In genomic region chr4:134455310-134455709, GRCm38 (mm10) we compare ENCODE assay signal across 13 mouse cellular contexts. TPM values are rescaled to one million over a fixed set of nuclear protein-coding genes. Genes with fewer than 3 reads are reported as not detected.
DNase-seq lines count a peak whose midpoint lies in the region; ATAC-seq and TF ChIP-seq lines count a peak whose summit lies in the region.
"Had no signal": no experiment of that assay in that cellular context is flagged by ENCODE, and none has a peak within 500 bp of the region (broad histone marks: within the 10 kb centered on the region; RNA-seq: fewer than 3 reads in every experiment).

No protein-coding gene starts in this region.

- intact Hi-C loops in heart, postnatal 10 days (cut with DNase I), result no loop called here

- H3K4me1 ChIP-seq in heart, embryonic 16.5 days (ENCODE audit: control insufficient read depth, insufficient read depth, low read length), result peaks cover 13% of the 10 kb centered on the region; the same call in 1 of the 2 replicates
- H3K4me1 ChIP-seq in intestine, postnatal 0 days (replicated peaks; ENCODE audit: control insufficient read depth, insufficient read depth, low read length), result 0 out of 2 replicates have a peak, but pooled peaks cover 3% of the 10 kb centered on the region
- peaks cover 28% of the 10 kb centered on the region for H3K4me1 ChIP-seq in limb, embryonic 10.5 days

- no peak for DNase-seq in heart, postnatal 10 days
- no peak for DNase-seq in limb, embryonic 10.5 days (ENCODE audit: low spot score)
- DNase-seq in naive thymus-derived CD4-positive, alpha-beta T cell, adult 2 months (ENCODE audit: low read depth), result peak; percentile 53
- DNase-seq in left cerebral cortex, adult 11 months (ENCODE audit: low spot score), result no peak
- DNase-seq in ovary, adult 18-20 months (ENCODE audit: low spot score), result no peak
- no peak for DNase-seq in adrenal gland, postnatal 36 days
- DNase-seq: cerebellum, postnatal 10 days; gastrocnemius, adult 2 months; retina, postnatal 1 day had no signal

- H3K36me3 ChIP-seq in heart, embryonic 16.5 days (ENCODE audit: control insufficient read depth, insufficient read depth), result no peaks in the 10 kb centered on the region
- H3K36me3 ChIP-seq in intestine, postnatal 0 days (ENCODE audit: control insufficient read depth, insufficient read depth), result no peaks in the 10 kb centered on the region
- H3K36me3 ChIP-seq in limb, embryonic 10.5 days, result no peaks in the 10 kb centered on the region
- H3K36me3 ChIP-seq: limb, embryonic 15.5 days had no signal

- H3K27ac ChIP-seq in heart, embryonic 16.5 days (ENCODE audit: low read length), result no peak overlapping the region
- no peak overlapping the region for H3K27ac ChIP-seq in intestine, postnatal 0 days (ENCODE audit: low read depth, low read length)
- 0 out of 2 replicates have a peak overlapping the region, but pooled peaks have one; percentile 25 for H3K27ac ChIP-seq in limb, embryonic 10.5 days
- H3K27ac ChIP-seq: gastrocnemius, adult 2 months; limb, embryonic 15.5 days had no signal

- 0 out of 2 replicates have a peak, but pooled peaks have one; percentile 37 for ATAC-seq in heart, embryonic 16.5 days (replicated peaks; ENCODE audit: extremely low read depth, insufficient read depth, low FRiP score)
- peak; percentile 31; the same call in 1 of the 2 replicates for ATAC-seq in intestine, postnatal 0 days
- ATAC-seq: CD4-positive, CD25-positive, alpha-beta regulatory T cell, adult 4 months had no signal

- no peak overlapping the region for H3K4me2 ChIP-seq in heart, embryonic 16.5 days (ENCODE audit: low read depth, low read length)
- peak overlapping the region; percentile 21; the same call in 1 of the 2 replicates for H3K4me2 ChIP-seq in intestine, postnatal 0 days (replicated peaks; ENCODE audit: low read depth)
- H3K4me2 ChIP-seq: limb, embryonic 15.5 days had no signal

- peaks cover 7% of the 10 kb centered on the region; the same call in 1 of the 2 replicates for H3K27me3 ChIP-seq in heart, embryonic 16.5 days (ENCODE audit: control insufficient read depth, insufficient read depth, low read length)
- H3K27me3 ChIP-seq in intestine, postnatal 0 days (replicated peaks; ENCODE audit: control insufficient read depth, insufficient read depth, low read length), result peaks cover 10% of the 10 kb centered on the region; the same call in 1 of the 2 replicates
- H3K27me3 ChIP-seq in limb, embryonic 10.5 days (ENCODE audit: low read depth, poor library complexity, severe bottlenecking), result peaks cover 55% of the 10 kb centered on the region

- TF ChIP-seq CTCF in intestine, postnatal 0 days (IDR thresholded peaks at IDR 0.05; ENCODE audit: low read depth), result no peak

- WGBS in heart, embryonic 16.5 days, result 34% methylated on average over 6 of the region's 6 CpGs
- WGBS in intestine, postnatal 0 days, result 37% methylated on average over 6 of the region's 6 CpGs
- WGBS in limb, embryonic 10.5 days, result 46% methylated on average over 6 of the region's 6 CpGs

- no peak overlapping the region for H3K4me3 ChIP-seq in heart, embryonic 16.5 days (ENCODE audit: low read length)
- H3K4me3 ChIP-seq in intestine, postnatal 0 days (ENCODE audit: low read depth, low read length), result no peak overlapping the region
- no peak overlapping the region for H3K4me3 ChIP-seq in limb, embryonic 10.5 days
- H3K4me3 ChIP-seq: gastrocnemius, adult 2 months; limb, embryonic 15.5 days had no signal

- no peaks in the 10 kb centered on the region for H3K9me3 ChIP-seq in heart, embryonic 16.5 days (replicated peaks; ENCODE audit: control insufficient read depth, low read length)
- no peaks in the 10 kb centered on the region for H3K9me3 ChIP-seq in intestine, postnatal 0 days (ENCODE audit: control insufficient read depth)
- no peaks in the 10 kb centered on the region for H3K9me3 ChIP-seq in limb, embryonic 10.5 days (replicated peaks)
- H3K9me3 ChIP-seq: limb, embryonic 15.5 days had no signal

- H3K9ac ChIP-seq in heart, embryonic 16.5 days (ENCODE audit: low read length), result no peak overlapping the region
- H3K9ac ChIP-seq in intestine, postnatal 0 days (ENCODE audit: low read depth, low read length), result no peak overlapping the region
- H3K9ac ChIP-seq: limb, embryonic 15.5 days had no signal

RNA-seq across cellular contexts. Expression of gene Stmn1, which starts 12.8 kb away (rescaled TPM):
- 936 and 979 TPM in 2 replicates for polyA plus RNA-seq in heart, embryonic 16.5 days (2015; fragmentation: Nextera tagmentation; extraction: Ambion mirVana)
- 100 to 1,000 TPM; 131 to 137 TPM for total RNA-seq in heart, postnatal 10 days (2021)
- polyA plus RNA-seq in intestine, postnatal 0 days (2015; fragmentation: Nextera tagmentation; extraction: Ambion mirVana), result 398 and 412 TPM in 2 replicates
- 1,855 and 1,993 TPM in 2 replicates for polyA plus RNA-seq in limb, embryonic 10.5 days (2016; fragmentation: Nextera tagmentation; extraction: Ambion mirVana)
- total RNA-seq in adrenal gland, postnatal 36 days (2021), result 10 to 100 TPM; 46.2 to 53.5 TPM

RNA-seq across cellular contexts. Expression of gene Paqr7, which starts 41.2 kb away (rescaled TPM):
- 12.4 and 13.2 TPM in 2 replicates for polyA plus RNA-seq in heart, embryonic 16.5 days (2015; fragmentation: Nextera tagmentation; extraction: Ambion mirVana)
- total RNA-seq in heart, postnatal 10 days (2021), result 10 to 100 TPM in 1 of 2 experiments, 1 to 10 TPM in 1; 9.5 to 12.7 TPM
- 62.6 and 70.3 TPM in 2 replicates for polyA plus RNA-seq in intestine, postnatal 0 days (2015; fragmentation: Nextera tagmentation; extraction: Ambion mirVana)
- polyA plus RNA-seq in limb, embryonic 10.5 days (2016; fragmentation: Nextera tagmentation; extraction: Ambion mirVana), result 1.2 TPM in 2 replicates
- total RNA-seq in adrenal gland, postnatal 36 days (2021), result 10 to 100 TPM; 38.7 to 56.9 TPM

RNA-seq across cellular contexts. Expression of gene Aunip, which starts 55.5 kb away (rescaled TPM):
- 8.1 and 10.0 TPM in 2 replicates for polyA plus RNA-seq in heart, embryonic 16.5 days (2015; fragmentation: Nextera tagmentation; extraction: Ambion mirVana)
- 1 to 10 TPM in 1 of 2 experiments, under 1 TPM in 1; 0.60 to 1.1 TPM for total RNA-seq in heart, postnatal 10 days (2021)
- polyA plus RNA-seq in intestine, postnatal 0 days (2015; fragmentation: Nextera tagmentation; extraction: Ambion mirVana), result 3.8 TPM in 2 replicates
- 21.9 and 29.6 TPM in 2 replicates for polyA plus RNA-seq in limb, embryonic 10.5 days (2016; fragmentation: Nextera tagmentation; extraction: Ambion mirVana)
- 1 to 10 TPM; 1.7 to 2.5 TPM for total RNA-seq in adrenal gland, postnatal 36 days (2021)
- total RNA-seq: gastrocnemius, adult 2 months had no signal

RNA-seq across cellular contexts. Expression of gene Pafah2, which starts 59.2 kb away (rescaled TPM):
- 9.6 and 10.5 TPM in 2 replicates for polyA plus RNA-seq in heart, embryonic 16.5 days (2015; fragmentation: Nextera tagmentation; extraction: Ambion mirVana)
- 10 to 100 TPM in 1 of 2 experiments, 1 to 10 TPM in 1; 9.6 to 10.2 TPM for total RNA-seq in heart, postnatal 10 days (2021)
- 39.8 and 49.2 TPM in 2 replicates for polyA plus RNA-seq in intestine, postnatal 0 days (2015; fragmentation: Nextera tagmentation; extraction: Ambion mirVana)
- 8.1 and 8.6 TPM in 2 replicates for polyA plus RNA-seq in limb, embryonic 10.5 days (2016; fragmentation: Nextera tagmentation; extraction: Ambion mirVana)
- 10 to 100 TPM; 14.7 to 16.0 TPM for total RNA-seq in adrenal gland, postnatal 36 days (2021)
